Mouse (Mus musculus): ENCODE measurements around the gene Taar4.

- TF ChIP-seq POLR2AphosphoS2 (IDR thresholded peaks at IDR 0.05; ENCODE audit: insufficient read length, low read depth) (no peak), POLR2A (IDR thresholded peaks at IDR 0.05; ENCODE audit: insufficient read length, low read depth) (no peak)
These were observed 18.8 kb downstream of the Taar4 start for GRCm38 (mm10) chr10:23978901-23979705.

All from myocyte (in vitro differentiated cells).